Mouse (Mus musculus): ENCODE measurements around the gene Golga7b. TPM values are rescaled to one million over a fixed set of nuclear protein-coding genes. Genes with fewer than 3 reads are reported as not detected.

The Golga7b gene
- total RNA-seq, 4 experiments from 2014 or later: 1.2 to 2.1 (median 1.6) TPM

DNA sequence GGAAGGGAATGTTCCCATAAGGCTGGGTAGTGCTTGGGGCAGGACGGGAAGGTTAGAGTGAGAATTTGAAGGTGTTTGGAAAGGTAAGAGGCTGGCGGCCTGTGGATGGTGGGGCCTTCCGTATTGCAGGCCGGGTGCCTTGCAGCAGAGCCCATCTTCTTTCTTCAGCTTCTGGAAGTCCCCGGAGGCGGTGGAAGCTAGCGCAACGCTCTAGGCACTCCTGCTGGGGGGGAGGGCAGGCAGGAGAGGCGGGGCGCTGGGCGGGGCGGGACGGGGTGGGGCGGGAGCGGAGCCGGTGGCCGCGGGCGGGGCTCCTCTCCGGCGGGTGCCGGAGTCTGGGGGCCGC, 8.0 kb downstream of the Golga7b start:
- no peak for DNase-seq

DNA sequence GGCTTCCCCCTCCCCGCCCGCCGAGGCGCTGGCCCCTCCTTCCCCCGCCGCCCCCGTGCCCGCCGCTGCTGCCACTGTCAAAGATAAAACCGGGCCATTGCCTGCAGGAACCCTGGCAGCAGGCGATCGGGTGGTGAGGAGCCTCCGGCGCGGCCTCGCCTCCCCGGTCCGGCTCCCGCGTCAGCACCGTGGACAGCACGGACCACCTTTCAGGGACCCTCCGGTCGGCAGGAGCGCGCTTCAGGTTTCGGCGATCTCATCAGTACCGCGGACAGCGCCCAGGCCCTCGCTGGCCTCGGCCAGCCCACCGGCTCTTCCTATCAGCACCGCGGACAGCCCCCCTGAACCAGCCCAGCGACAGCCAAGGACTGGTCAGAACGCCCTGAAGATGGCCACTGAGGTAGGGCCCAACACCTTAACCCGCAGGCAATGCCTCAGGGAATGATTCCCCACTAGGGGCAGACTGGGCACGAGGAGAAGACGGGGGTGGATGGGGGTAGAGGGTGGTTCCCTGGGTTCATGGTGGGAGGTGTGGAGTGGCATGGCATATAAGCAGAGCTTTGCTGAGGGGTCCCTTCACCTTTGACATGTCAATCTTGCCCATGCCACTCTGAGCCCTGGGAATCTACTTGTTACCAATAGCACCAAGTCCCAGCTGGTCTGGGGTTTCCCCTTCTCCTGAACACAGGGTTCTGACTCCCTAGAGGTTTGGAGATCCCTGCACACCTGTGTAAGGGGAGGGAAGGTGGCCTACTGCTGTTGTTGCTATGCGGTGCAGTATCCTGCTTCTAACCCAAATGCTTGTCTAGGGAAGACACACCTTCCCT, 8.6 kb downstream of the Golga7b start:
- DNase-seq: peak; percentile 24

GRCm38 (mm10) chr19:42256611-42257240, 9.4 kb downstream of the Golga7b start:
- DNase-seq: no peak

- no peak for DNase-seq
These were observed 9.9 kb downstream of the Golga7b start for GRCm38 (mm10) chr19:42257241-42257635.

DNA sequence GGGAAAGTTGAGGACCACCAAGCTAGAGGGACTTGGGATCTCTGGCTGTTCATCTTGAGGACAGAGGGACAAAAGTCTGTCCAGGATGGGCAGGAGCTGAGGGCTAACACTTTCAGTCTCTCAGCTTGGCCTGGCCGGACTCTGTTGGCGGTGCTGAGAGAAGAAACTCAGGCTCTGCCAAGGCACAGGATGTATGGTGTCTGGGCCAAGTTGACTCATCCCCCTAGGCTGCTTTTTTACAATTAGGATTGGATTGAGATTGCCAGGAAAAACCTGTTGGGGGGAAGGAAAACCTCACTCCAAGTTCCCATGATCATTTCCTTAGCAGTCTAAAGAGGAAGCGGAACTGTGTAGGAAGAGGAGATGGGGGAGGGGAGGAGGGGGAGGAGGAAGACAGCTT, 10.7 kb downstream of the Golga7b start:
- no peak for DNase-seq

DNA sequence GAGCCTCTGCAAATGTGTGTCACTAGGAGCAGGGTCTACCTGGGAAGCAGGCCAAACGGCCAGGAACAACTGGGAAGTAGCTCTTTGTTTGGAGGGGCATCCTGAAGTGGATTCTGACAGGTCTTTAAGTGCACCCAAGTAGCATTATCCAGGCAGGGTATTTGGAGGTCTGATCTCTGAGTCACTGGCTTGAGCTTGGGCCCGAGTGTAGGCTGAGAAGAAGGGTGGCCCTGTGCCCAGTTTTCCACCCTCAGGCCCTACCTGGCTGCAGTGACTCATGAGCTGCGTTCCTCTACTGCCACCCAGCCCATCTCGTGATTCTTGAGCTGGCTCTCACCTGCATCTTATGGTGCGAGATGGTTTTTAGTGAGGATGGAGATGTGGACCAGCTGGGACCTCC, 11.2 kb downstream of the Golga7b start:
- no peak for DNase-seq

- no peak for DNase-seq
These were observed 13.1 kb downstream of the Golga7b start for GRCm38 (mm10) chr19:42260486-42260885.

DNA sequence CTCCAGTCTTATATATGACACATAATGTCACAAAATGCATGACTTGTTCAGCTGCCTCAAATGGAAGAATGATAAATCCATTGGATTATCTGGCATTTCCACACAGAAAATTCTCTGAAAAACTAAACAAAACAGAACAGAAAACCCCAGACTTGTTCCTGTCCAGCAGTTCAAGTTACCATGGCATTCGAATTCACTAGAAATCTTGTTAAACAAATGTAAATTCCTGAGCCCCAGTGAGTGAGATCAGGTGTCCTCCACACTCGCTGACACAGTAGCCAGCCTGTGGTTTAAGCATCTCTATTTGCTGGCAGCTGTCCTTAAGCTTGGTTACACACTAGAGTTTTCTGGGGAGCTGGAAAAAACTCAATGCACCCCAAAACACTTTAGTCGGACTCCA, 16.1 kb downstream of the Golga7b start:
- DNase-seq: no peak

- DNase-seq: peak; percentile 22
These were observed 21.0 kb downstream of the Golga7b start for GRCm38 (mm10) chr19:42268337-42268736.

DNA sequence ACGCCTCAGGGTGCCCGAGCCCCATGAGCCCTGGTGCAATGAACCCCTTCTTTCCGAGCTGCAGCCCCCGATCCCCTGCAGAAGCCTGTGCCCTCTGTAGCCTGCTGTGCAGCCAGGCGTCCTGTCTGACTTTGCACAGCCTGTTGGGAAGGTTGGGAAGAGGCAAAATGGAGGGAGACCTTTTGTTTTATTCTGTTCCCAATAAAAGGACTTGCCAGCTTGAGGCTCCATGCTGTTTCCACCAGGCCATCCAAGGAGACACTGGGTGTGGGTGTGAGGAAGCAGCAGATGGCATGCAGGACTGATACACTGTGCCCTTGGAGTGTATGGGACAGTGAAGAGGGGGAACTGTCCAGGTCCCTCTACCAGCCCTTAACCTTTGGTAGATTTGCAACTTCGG, 22.7 kb downstream of the Golga7b start:
- DNase-seq: no peak

DNA sequence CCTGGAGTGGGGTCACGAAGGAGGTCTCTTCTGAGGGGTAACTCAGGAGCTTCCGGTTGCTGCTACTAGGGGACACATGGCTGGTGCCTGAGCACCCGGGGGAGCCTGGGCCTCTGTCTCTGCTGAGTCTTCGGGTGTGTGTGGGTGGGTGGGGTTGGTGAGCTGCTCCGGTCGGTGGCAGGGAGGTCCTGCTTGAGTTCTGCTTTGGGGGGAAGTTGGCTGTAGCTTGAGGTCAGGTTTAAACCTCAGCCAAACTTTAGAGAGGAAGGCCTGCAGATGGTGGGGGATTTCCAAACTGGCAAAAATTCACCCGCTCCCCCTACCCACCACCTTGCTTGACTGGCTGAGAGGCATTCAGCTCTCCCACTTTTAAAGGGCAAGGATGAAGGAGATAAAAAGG, 23.8 kb downstream of the Golga7b start:
- no peak for DNase-seq

GRCm38 (mm10) chr19:42272003-42272963, 24.9 kb downstream of the Golga7b start:
- peak; percentile 50 for DNase-seq

- DNase-seq: no peak
These were observed 29.9 kb downstream of the Golga7b start for GRCm38 (mm10) chr19:42277288-42277687.

- DNase-seq: no peak
These were observed 31.1 kb downstream of the Golga7b start for GRCm38 (mm10) chr19:42278461-42278860.

DNA sequence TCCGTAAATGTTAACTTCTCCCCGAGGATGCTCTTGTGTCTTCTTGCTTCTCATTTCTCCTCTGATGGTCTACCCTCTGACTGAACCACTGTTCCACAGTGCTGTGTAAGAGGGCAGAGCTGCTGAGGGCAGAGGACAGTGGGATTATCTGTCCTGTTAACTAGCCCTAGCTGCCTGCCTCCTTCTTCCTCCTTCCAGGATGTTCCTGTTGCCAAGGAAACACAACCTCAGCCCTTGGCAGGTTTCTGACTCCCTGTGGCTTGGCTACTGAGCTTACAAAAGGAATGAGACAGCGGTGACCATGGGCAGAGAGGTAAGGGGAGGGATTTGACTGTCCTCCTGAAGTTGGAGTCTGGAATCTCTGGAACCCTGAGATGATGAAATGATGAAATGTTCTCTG, 32.2 kb downstream of the Golga7b start:
- no peak for DNase-seq

DNA sequence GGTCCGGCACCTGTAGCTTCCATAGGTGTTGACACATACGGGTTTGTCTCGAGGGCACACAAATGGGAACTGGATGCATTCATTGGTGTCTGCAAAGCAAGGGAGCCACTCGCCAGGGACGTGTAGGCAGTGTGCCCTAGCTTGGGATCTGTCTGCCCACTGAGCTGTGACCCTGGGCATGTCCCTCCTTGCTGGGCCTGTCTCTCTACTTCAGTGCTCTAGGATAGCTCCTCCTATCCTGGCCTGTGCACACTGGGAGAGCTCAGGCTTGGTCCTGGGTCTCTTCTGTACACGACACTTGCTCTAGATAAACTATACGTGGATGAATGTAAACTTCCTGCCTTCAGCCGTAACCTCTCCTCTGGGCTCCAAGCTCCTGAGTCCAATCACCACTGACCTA, 36.8 kb downstream of the Golga7b start:
- DNase-seq: no peak

DNA sequence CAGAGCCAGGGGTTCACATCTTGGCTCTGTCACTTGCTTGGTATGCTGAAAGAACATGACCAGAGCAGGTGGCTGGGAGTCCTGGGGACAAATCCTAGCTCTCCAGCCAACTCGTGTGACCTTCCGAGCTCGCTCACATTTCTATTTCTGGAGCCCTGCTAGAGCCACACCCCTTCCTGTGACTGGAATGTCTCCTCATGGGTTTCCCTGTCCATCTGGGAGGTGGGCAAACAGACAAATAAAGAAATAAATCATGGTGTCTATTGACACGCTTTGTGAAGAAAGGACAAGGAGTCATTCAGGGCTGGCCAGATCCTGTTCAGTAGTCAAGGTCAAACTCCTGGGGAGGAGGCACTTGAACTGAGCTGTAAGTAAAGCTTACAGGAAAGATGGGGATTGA, 41.0 kb downstream of the Golga7b start:
- DNase-seq: no peak

GRCm38 (mm10) chr19:42290954-42291661, 43.7 kb downstream of the Golga7b start:
- DNase-seq: no peak

- DNase-seq: no peak
These were observed 44.7 kb downstream of the Golga7b start for GRCm38 (mm10) chr19:42292106-42292505.

- no peak for DNase-seq
These were observed 45.8 kb downstream of the Golga7b start for GRCm38 (mm10) chr19:42293216-42293615.

- no peak for DNase-seq
These were observed 55.9 kb downstream of the Golga7b start for GRCm38 (mm10) chr19:42303210-42303813.

DNA sequence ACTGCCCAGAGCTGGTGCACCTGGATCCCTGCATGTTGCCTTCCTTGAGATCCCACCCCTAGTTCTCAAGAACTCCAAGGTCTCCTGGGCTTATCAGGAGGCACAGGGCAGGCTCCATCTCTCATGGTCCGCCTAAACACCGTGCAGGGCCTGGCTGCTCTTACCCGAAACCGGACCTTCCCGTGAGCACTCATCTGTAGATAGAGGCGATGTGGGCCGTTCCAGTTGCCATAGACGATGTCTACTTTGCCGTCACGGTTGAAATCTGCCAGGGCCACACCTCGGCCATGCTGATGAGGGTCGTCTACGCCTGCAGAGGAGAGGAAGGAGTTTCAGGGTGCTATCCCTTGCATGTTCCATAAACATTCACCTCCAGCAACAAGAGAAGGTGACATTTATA, 57.1 kb downstream of the Golga7b start:
- DNase-seq: no peak
